Mouse (Mus musculus): ENCODE results near the gene Slfn14. TPM values are rescaled to one million over a fixed set of nuclear protein-coding genes. Genes with fewer than 3 reads are reported as not detected.

The Slfn14 gene
- total and polyA plus RNA-seq, 3 experiments, result 0.04 to 0.19 TPM; not detected in 1

Other genes with a start within 250 kb of the Slfn14 start
- 0.10 and 0.46 TPM in 2 replicates for gene Slfn2, start 221.6 kb downstream of the Slfn14 start, total RNA-seq (2012; rRNA removed)
- gene Slfn2, start 221.6 kb downstream of the Slfn14 start, polyA plus RNA-seq (2012; ENCODE audit: insufficient read depth in 1 of 2, insufficient read length in 2 of 2, low read depth in 1 of 2, low replicate concordance in 2 of 2, missing spikeins in 1 of 2), result under 1 TPM in 1 of 2 experiments, not detected in 1; 0.07 TPM
- not detected in 2 replicates for gene Slfn1, start 169.9 kb downstream of the Slfn14 start, total RNA-seq (2012; rRNA removed)
- not detected for gene Slfn1, start 169.9 kb downstream of the Slfn14 start, polyA plus RNA-seq (2012; ENCODE audit: insufficient read depth in 1 of 2, insufficient read length in 2 of 2, low read depth in 1 of 2, low replicate concordance in 2 of 2, missing spikeins in 1 of 2)
- not detected in 2 replicates for gene Slfn4, start 111.5 kb downstream of the Slfn14 start, total RNA-seq (2012; rRNA removed)
- gene Slfn4, start 111.5 kb downstream of the Slfn14 start, polyA plus RNA-seq (2012; ENCODE audit: insufficient read depth in 1 of 2, insufficient read length in 2 of 2, low read depth in 1 of 2, low replicate concordance in 2 of 2, missing spikeins in 1 of 2), result under 1 TPM in 1 of 2 experiments, not detected in 1; 0.04 TPM
- 0.10 and 0.23 TPM in 2 replicates for gene Slfn3, start 95.4 kb downstream of the Slfn14 start, total RNA-seq (2012; rRNA removed)
- under 1 TPM in 1 of 2 experiments, not detected in 1; 0.35 TPM for gene Slfn3, start 95.4 kb downstream of the Slfn14 start, polyA plus RNA-seq (2012; ENCODE audit: insufficient read depth in 1 of 2, insufficient read length in 2 of 2, low read depth in 1 of 2, low replicate concordance in 2 of 2, missing spikeins in 1 of 2)
- 60.6 and 63.4 TPM in 2 replicates for gene Ap2b1, start 12.3 kb upstream of the Slfn14 start, total RNA-seq (2012; rRNA removed)
- gene Ap2b1, start 12.3 kb upstream of the Slfn14 start, polyA plus RNA-seq (2012; ENCODE audit: insufficient read depth in 1 of 2, insufficient read length in 2 of 2, low read depth in 1 of 2, low replicate concordance in 2 of 2, missing spikeins in 1 of 2), result 100 to 1,000 TPM in 1 of 2 experiments, 10 to 100 TPM in 1; 68.9 to 165 TPM
- 8.2 and 8.4 TPM in 2 replicates for gene Pex12, start 15.9 kb upstream of the Slfn14 start, total RNA-seq (2012; rRNA removed)
- 10 to 100 TPM in 1 of 2 experiments, not detected in 1; 11.8 TPM for gene Pex12, start 15.9 kb upstream of the Slfn14 start, polyA plus RNA-seq (2012; ENCODE audit: insufficient read depth in 1 of 2, insufficient read length in 2 of 2, low read depth in 1 of 2, low replicate concordance in 2 of 2, missing spikeins in 1 of 2)
- gene Rasl10b, start 122.4 kb upstream of the Slfn14 start, total RNA-seq (2012; rRNA removed), result not detected in 2 replicates
- under 1 TPM in 1 of 2 experiments, not detected in 1; 0.04 TPM for gene Rasl10b, start 122.4 kb upstream of the Slfn14 start, polyA plus RNA-seq (2012; ENCODE audit: insufficient read depth in 1 of 2, insufficient read length in 2 of 2, low read depth in 1 of 2, low replicate concordance in 2 of 2, missing spikeins in 1 of 2)
- not detected in 2 replicates for gene Gas2l2, start 142.7 kb upstream of the Slfn14 start, total RNA-seq (2012; rRNA removed)
- not detected for gene Gas2l2, start 142.7 kb upstream of the Slfn14 start, polyA plus RNA-seq (2012; ENCODE audit: insufficient read depth in 1 of 2, insufficient read length in 2 of 2, low read depth in 1 of 2, low replicate concordance in 2 of 2, missing spikeins in 1 of 2)
- not detected in 2 replicates for gene 1700020L24Rik, start 151.0 kb upstream of the Slfn14 start, total RNA-seq (2012; rRNA removed)
- under 1 TPM in 1 of 2 experiments, not detected in 1; 0.60 TPM for gene 1700020L24Rik, start 151.0 kb upstream of the Slfn14 start, polyA plus RNA-seq (2012; ENCODE audit: insufficient read depth in 1 of 2, insufficient read length in 2 of 2, low read depth in 1 of 2, low replicate concordance in 2 of 2, missing spikeins in 1 of 2)
- not detected in 2 replicates for gene Mmp28, start 176.3 kb upstream of the Slfn14 start, total RNA-seq (2012; rRNA removed)
- under 1 TPM in 1 of 2 experiments, not detected in 1; 0.03 TPM for gene Mmp28, start 176.3 kb upstream of the Slfn14 start, polyA plus RNA-seq (2012; ENCODE audit: insufficient read depth in 1 of 2, insufficient read length in 2 of 2, low read depth in 1 of 2, low replicate concordance in 2 of 2, missing spikeins in 1 of 2)
- 31.8 and 51.2 TPM in 2 replicates for gene Taf15, start 186.4 kb upstream of the Slfn14 start, total RNA-seq (2012; rRNA removed)
- 100 to 1,000 TPM in 1 of 2 experiments, not detected in 1; 236 TPM for gene Taf15, start 186.4 kb upstream of the Slfn14 start, polyA plus RNA-seq (2012; ENCODE audit: insufficient read depth in 1 of 2, insufficient read length in 2 of 2, low read depth in 1 of 2, low replicate concordance in 2 of 2, missing spikeins in 1 of 2)
- gene Heatr9, start 235.4 kb upstream of the Slfn14 start, total RNA-seq (2012; rRNA removed), result not detected in 2 replicates
- gene Heatr9, start 235.4 kb upstream of the Slfn14 start, polyA plus RNA-seq (2012; ENCODE audit: insufficient read depth in 1 of 2, insufficient read length in 2 of 2, low read depth in 1 of 2, low replicate concordance in 2 of 2, missing spikeins in 1 of 2), result not detected
- gene Ccl5, start 243.8 kb upstream of the Slfn14 start, total RNA-seq (2012; rRNA removed), result not detected in 2 replicates
- under 1 TPM in 1 of 2 experiments, not detected in 1; 0.56 TPM for gene Ccl5, start 243.8 kb upstream of the Slfn14 start, polyA plus RNA-seq (2012; ENCODE audit: insufficient read depth in 1 of 2, insufficient read length in 2 of 2, low read depth in 1 of 2, low replicate concordance in 2 of 2, missing spikeins in 1 of 2)